Mouse (Mus musculus): Measurements from ENCODE around the gene Chd5. TPM values are rescaled to one million over a fixed set of nuclear protein-coding genes. Genes with fewer than 3 reads are reported as not detected.
A peak's percentile ranks its signal among the peaks of the same experiment; 100 is the strongest.

Chd5 gene
- polyA plus RNA-seq, 1 experiment from 2014 or later: not detected

DNA sequence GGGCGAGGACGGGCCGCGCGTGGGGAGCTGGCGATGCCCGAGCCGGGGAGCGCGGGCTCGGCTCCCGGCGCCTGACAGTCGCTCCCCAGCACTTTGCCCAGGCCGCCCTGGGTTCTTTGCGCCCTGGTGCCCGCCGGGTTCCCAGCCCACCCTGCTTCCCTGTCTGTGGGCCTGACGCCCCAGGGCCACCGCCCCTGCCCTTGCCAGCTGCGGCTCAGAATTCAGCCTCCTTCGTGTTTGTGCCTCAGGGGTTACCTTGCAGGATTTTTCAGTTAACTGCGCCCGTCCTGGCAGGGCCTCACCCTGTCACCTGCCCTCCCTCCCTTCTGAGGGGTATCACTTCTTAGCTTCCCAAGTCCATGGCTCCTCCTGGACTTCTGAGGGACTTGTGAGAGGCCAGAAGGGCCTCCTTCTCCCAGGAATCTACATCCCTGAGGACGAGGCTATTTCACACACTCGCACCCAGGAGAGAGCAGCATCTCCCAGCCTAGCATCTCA lies 891 bp downstream of the Chd5 start:
- TF ChIP-seq EP300 (IDR thresholded peaks at IDR 0.05; ENCODE audit: low read depth) (no peak), CTCF (IDR thresholded peaks at IDR 0.05; ENCODE audit: low read depth) (no peak)
- no peak for ATAC-seq

DNA sequence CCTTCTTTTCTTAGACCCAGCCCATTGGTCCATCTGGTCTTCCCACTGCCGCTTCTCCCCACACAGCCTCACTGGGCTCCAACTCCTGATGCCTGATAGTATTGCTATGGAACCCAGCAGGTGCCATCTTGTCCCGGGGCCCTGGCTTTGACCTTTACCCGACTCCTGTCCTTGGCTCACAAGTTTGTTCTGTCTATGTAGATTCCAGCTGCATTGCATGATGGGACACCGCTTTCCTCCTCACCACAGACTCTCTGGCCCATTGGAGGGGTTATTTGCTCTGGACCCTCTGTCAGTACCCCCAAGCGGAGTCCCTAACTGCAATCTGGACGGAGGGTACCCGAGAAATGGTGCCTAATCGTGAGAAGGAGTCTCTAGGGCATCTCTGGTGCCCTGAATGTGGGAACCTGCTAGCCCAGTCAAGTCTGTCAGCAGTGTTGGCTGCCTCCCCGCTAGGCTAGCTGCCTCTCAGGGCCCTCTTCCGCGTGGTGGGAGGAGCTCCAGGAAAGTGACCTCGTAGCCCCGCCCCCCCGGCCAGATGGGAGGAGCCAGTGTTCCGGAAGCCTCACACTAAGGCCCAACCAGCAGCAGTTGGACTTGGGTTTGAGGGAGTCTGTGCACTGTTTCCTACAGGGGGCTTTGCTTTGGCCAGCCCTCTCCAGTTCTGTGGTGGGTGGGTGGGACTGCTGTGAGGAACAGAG lies 2.3 kb downstream of the Chd5 start:
- TF ChIP-seq CTCF (IDR thresholded peaks at IDR 0.05; ENCODE audit: low read depth) (no peak), EP300 (IDR thresholded peaks at IDR 0.05; ENCODE audit: low read depth) (no peak)
- Histone ChIP-seq H3K4me3 (ENCODE audit: low read depth, low read length) (no peak overlapping the region), H3K9me3 (ENCODE audit: low read length) (no peaks in the 10 kb centered on the region), H3K27me3 (ENCODE audit: insufficient read depth, low read length) (peaks cover 41% of the 10 kb centered on the region), H3K36me3 (replicated peaks; ENCODE audit: insufficient read depth, low read length) (no peaks in the 10 kb centered on the region), H3K27ac (ENCODE audit: low read depth) (no peak overlapping the region), H3K4me1 (ENCODE audit: insufficient read depth) (peaks cover 16% of the 10 kb centered on the region), H3K9ac (replicated peaks) (no peak overlapping the region), H3K4me2 (ENCODE audit: low read depth, low read length) (no peak overlapping the region)
- 35% methylated on average over 15 of the region's 15 CpGs for WGBS (ENCODE audit: insufficient replicate concordance)
- ATAC-seq: 0 out of 2 replicates have a peak, but pooled peaks have one; percentile 24
- DNase-seq: peak; percentile 65

More for the DNA sequence above, 891 bp downstream of the Chd5 start:
- Histone ChIP-seq H3K27ac (ENCODE audit: low read depth) (no peak overlapping the region), H3K27me3 (ENCODE audit: insufficient read depth, low read length) (peaks cover 41% of the 10 kb centered on the region), H3K4me3 (ENCODE audit: low read depth, low read length) (peak overlapping the region; percentile 38; the same call in 1 of the 2 replicates), H3K4me2 (ENCODE audit: low read depth, low read length) (peak overlapping the region; percentile 55; the same call in 1 of the 2 replicates), H3K4me1 (ENCODE audit: insufficient read depth) (peaks cover 4% of the 10 kb centered on the region), H3K36me3 (replicated peaks; ENCODE audit: insufficient read depth, low read length) (no peaks in the 10 kb centered on the region), H3K9me3 (ENCODE audit: low read length) (no peaks in the 10 kb centered on the region), H3K9ac (replicated peaks) (no peak overlapping the region)
- DNase-seq: no peak
- WGBS (ENCODE audit: insufficient replicate concordance): 3% methylated on average over 18 of the region's 26 CpGs

DNA sequence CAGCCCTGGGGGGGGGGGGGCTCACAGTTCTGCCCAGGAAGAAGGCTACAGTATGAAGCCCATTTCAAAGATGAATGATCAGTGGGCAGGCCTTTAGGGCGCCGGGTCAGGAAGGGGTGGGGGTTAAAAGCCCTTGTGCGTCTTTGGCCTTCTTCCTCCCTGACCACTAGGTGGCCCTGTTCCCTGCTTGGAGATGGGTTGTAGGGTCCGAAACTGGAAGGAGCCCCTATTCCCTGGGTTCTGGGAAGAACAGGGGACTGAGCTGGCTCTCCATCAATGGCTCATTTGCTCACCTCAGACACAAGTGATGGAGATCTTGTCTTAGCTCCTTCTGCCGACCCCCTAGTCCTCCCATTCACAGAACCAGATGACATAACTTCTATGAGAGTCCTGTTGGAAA lies 4.8 kb downstream of the Chd5 start:
- H3K9ac ChIP-seq (replicated peaks): no peak overlapping the region
- H3K36me3 ChIP-seq (replicated peaks; ENCODE audit: insufficient read depth, low read length): no peaks in the 10 kb centered on the region
- TF ChIP-seq CTCF (IDR thresholded peaks at IDR 0.05; ENCODE audit: low read depth) (peak; percentile 69), EP300 (IDR thresholded peaks at IDR 0.05; ENCODE audit: low read depth) (no peak)
- peaks cover 16% of the 10 kb centered on the region for H3K4me1 ChIP-seq (ENCODE audit: insufficient read depth)
- H3K27ac ChIP-seq (ENCODE audit: low read depth): no peak overlapping the region
- H3K9me3 ChIP-seq (ENCODE audit: low read length): no peaks in the 10 kb centered on the region
- ATAC-seq: no peak
- peaks cover 33% of the 10 kb centered on the region for H3K27me3 ChIP-seq (ENCODE audit: insufficient read depth, low read length)
- no peak for DNase-seq
- no peak overlapping the region for H3K4me2 ChIP-seq (ENCODE audit: low read depth, low read length)
- H3K4me3 ChIP-seq (ENCODE audit: low read depth, low read length): no peak overlapping the region
- WGBS (ENCODE audit: insufficient replicate concordance): 6% methylated on average over 5 of the region's 5 CpGs

DNA sequence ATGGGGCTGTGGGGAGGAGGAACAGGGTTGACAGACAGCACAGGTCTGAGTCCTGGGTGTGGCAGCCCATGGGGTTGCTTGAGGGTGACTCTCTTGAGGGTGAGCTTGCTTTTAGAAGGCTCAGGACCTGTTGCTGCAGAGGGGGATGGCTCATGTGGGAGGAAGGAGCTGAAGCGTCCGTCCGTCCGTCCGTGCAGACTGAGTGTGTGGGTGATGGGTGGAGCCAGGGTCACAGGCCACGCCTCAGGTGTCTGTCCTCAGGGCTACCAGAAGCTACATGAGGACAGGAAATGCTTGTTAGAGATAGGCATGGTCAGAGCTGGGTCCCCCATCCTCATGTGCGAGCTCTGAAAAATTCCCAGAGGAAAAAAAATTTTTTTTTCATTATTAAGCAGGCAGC lies 6.2 kb downstream of the Chd5 start:
- Histone ChIP-seq H3K36me3 (replicated peaks; ENCODE audit: insufficient read depth, low read length) (no peaks in the 10 kb centered on the region), H3K27ac (ENCODE audit: low read depth) (no peak overlapping the region), H3K4me1 (ENCODE audit: insufficient read depth) (peaks cover 16% of the 10 kb centered on the region), H3K9ac (replicated peaks) (no peak overlapping the region), H3K27me3 (ENCODE audit: insufficient read depth, low read length) (peaks cover 33% of the 10 kb centered on the region), H3K4me2 (ENCODE audit: low read depth, low read length) (no peak overlapping the region), H3K4me3 (ENCODE audit: low read depth, low read length) (no peak overlapping the region), H3K9me3 (ENCODE audit: low read length) (no peaks in the 10 kb centered on the region)
- DNase-seq (no peak), ATAC-seq (peak; percentile 24; the same call in 1 of the 2 replicates)
- WGBS (ENCODE audit: insufficient replicate concordance): 13% methylated on average over 7 of the region's 7 CpGs
- TF ChIP-seq CTCF (IDR thresholded peaks at IDR 0.05; ENCODE audit: low read depth) (no peak), EP300 (IDR thresholded peaks at IDR 0.05; ENCODE audit: low read depth) (no peak)

DNA sequence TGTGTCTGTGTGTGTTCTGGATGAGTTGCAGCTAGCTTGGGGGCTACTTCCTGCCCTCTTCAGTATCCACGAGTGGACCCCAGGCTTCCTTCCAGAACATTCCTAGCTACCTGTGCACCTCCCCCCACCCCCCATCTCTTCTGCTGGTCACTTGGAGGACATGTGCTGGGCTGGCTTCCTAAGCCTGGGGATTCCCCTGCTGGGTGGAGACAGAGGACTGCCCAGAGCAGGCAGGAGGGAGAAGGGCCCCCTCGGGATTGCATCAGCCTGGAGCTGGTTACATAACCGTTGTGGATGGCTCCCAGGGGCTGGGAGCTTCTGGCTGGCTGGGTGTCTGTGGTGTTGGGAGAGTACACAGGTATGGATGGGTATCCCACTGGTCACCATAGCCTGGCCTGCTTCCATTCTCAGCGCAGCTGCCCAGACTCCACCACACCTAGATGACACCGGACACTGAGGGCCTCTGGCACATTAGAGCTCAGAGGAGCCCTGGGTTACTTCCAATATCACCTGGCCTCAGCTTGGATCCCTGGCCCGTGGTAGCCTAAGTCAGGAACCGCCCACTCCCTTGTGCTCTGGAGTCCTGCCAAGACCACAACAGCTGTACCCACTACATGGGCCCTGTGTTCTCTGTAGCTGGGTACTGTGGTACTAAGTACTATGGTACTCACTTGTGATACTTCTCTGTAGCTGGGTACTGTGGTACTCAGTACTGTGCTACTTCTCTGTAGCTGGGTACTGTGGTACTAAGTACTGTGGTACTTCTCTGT lies 6.9 kb downstream of the Chd5 start:
- no peak overlapping the region for H3K4me2 ChIP-seq (ENCODE audit: low read depth, low read length)
- WGBS (ENCODE audit: insufficient replicate concordance): 25% methylated on average over 7 of the region's 7 CpGs
- ATAC-seq (peak; percentile 88), DNase-seq (peak; percentile 73)
- peaks cover 31% of the 10 kb centered on the region for H3K27me3 ChIP-seq (ENCODE audit: insufficient read depth, low read length)
- TF ChIP-seq CTCF (IDR thresholded peaks at IDR 0.05; ENCODE audit: low read depth) (no peak), EP300 (IDR thresholded peaks at IDR 0.05; ENCODE audit: low read depth) (no peak)
- no peaks in the 10 kb centered on the region for H3K9me3 ChIP-seq (ENCODE audit: low read length)
- no peak overlapping the region for H3K4me3 ChIP-seq (ENCODE audit: low read depth, low read length)
- H3K4me1 ChIP-seq (ENCODE audit: insufficient read depth): peaks cover 16% of the 10 kb centered on the region
- no peak overlapping the region for H3K9ac ChIP-seq (replicated peaks)
- H3K36me3 ChIP-seq (replicated peaks; ENCODE audit: insufficient read depth, low read length): no peaks in the 10 kb centered on the region
- H3K27ac ChIP-seq (ENCODE audit: low read depth): no peak overlapping the region

DNA sequence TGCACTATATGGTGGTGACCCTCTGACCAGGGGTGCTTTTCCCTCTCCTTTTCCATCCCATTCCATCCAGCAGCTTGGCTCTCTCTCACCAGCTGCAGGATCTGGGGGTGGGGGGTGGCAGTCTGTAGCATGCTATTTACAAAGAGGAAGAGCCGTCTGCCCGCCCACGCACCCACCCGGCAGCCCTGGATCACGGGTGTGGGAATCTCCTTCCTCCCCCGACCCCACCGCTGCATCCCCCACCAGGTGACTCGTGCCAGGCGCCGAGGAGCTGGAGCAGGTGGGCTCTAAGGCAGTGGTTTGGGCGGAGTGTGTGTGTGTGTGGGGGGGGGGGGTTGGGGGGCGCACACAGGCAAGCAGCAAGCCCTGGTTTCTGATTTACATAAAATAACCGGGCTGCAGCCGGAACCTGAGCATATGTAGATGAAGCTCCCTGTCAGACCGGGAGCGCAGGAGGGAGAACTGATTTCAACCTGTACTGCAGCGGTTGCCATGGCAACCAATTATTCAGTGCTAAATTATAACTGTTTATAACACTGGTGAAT lies 11.5 kb downstream of the Chd5 start:
- no peak overlapping the region for H3K9ac ChIP-seq (replicated peaks)
- no peak for DNase-seq
- no peak for ATAC-seq
- TF ChIP-seq CTCF (IDR thresholded peaks at IDR 0.05; ENCODE audit: low read depth) (no peak), EP300 (IDR thresholded peaks at IDR 0.05; ENCODE audit: low read depth) (no peak)
- no peak overlapping the region for H3K4me2 ChIP-seq (ENCODE audit: low read depth, low read length)
- no peaks in the 10 kb centered on the region for H3K9me3 ChIP-seq (ENCODE audit: low read length)
- 6% methylated on average over 17 of the region's 17 CpGs for WGBS (ENCODE audit: insufficient replicate concordance)
- peaks cover 7% of the 10 kb centered on the region for H3K4me1 ChIP-seq (ENCODE audit: insufficient read depth)
- peaks cover 27% of the 10 kb centered on the region; the same call in 1 of the 2 replicates for H3K27me3 ChIP-seq (ENCODE audit: insufficient read depth, low read length)
- H3K36me3 ChIP-seq (replicated peaks; ENCODE audit: insufficient read depth, low read length): no peaks in the 10 kb centered on the region
- H3K27ac ChIP-seq (ENCODE audit: low read depth): no peak overlapping the region
- H3K4me3 ChIP-seq (ENCODE audit: low read depth, low read length): no peak overlapping the region

All from liver, postnatal 0 days (tissue).